Mouse (Mus musculus) liver, embryonic 14.5 days (tissue): ENCODE data around the gene Crxos.

ENCODE experiments used
- CTCF ChIP-seq: IDR thresholded peaks from 2 replicates; pipeline ENCODE4 v1.5.1; 2016; ENCODE audit warnings: antibody characterized with exemption, low read depth, control low read depth
- EP300 ChIP-seq: IDR thresholded peaks from 2 replicates; pipeline ENCODE4 v1.6.1; 2016; ENCODE audit warnings: antibody characterized with exemption, low read depth

GRCm38 (mm10) chr7:15933437-15934359 lies 51.3 kb downstream of the Crxos start:
- TF ChIP-seq CTCF (no peak), EP300 (no peak)
